Mouse (Mus musculus) kidney, adult 2 months (tissue): ENCODE measurements around the gene Acrv1.
"Not testable (repeated sequence)": the region's sequence is repeated elsewhere in the genome, so short reads cannot be mapped to it uniquely, and the experiment has no call there.

Experiments
- CTCF ChIP-seq: fragments of 200-500 bp; conservative IDR thresholded peaks from 2 replicates; pipeline ENCODE4 v1.5.1; 2011; ENCODE audit warnings: low read depth, mild to moderate bottlenecking, control low read depth, low read length, moderate library complexity, mixed read lengths; ENCODE audit not compliant: insufficient read depth, insufficient read length
- POLR2A ChIP-seq: fragments of 200-500 bp; IDR thresholded peaks from one replicate; pipeline ENCODE4 v1.6.1; 2011; ENCODE audit warnings: low read depth, low read length, control low read depth

GRCm38 (mm10) chr9:36643276-36643675 lies 49.7 kb upstream of the Acrv1 start, which contains the start of gene A630095E13Rik:
- TF ChIP-seq CTCF, POLR2A: not testable (repeated sequence)
